In genomic region chr6:30750482-30750881, GRCm38 (mm10) we compare ENCODE assay signal across 24 mouse cellular contexts. TPM values are rescaled to one million over a fixed set of nuclear protein-coding genes. Genes with fewer than 3 reads are reported as not detected.
DNase-seq lines count a peak whose midpoint lies in the region; ATAC-seq and TF ChIP-seq lines count a peak whose summit lies in the region.
"Had no signal": no experiment of that assay in that cellular context is flagged by ENCODE, and none has a peak within 500 bp of the region (broad histone marks: within the 10 kb centered on the region; RNA-seq: fewer than 3 reads in every experiment).

No protein-coding gene starts in this region.

- H3K27me3 ChIP-seq in forebrain, embryonic 16.5 days (replicated peaks; ENCODE audit: control insufficient read depth, insufficient read depth, low read length) = no peaks in the 10 kb centered on the region
- no peaks in the 10 kb centered on the region for H3K27me3 ChIP-seq in forebrain, embryonic 15.5 days
- H3K27me3 ChIP-seq in heart, embryonic 14.5 days (ENCODE audit: control insufficient read depth, insufficient read depth, low read length) = no peaks in the 10 kb centered on the region
- no peaks in the 10 kb centered on the region for H3K27me3 ChIP-seq in limb, embryonic 11.5 days (ENCODE audit: control insufficient read depth, insufficient read depth, low read length)
- no peaks in the 10 kb centered on the region for H3K27me3 ChIP-seq in limb, embryonic 10.5 days (ENCODE audit: low read depth, poor library complexity, severe bottlenecking)
- no peaks in the 10 kb centered on the region for H3K27me3 ChIP-seq in limb, embryonic 14.5 days (ENCODE audit: control insufficient read depth, insufficient read depth, low read length)
- H3K27me3 ChIP-seq: embryonic facial prominence, embryonic 12.5 days; heart, embryonic 15.5 days; hindbrain, embryonic 13.5 days; midbrain, embryonic 15.5 days; neural tube, embryonic 12.5 days had no signal

- peak; percentile 36; the same call in 1 of the 2 replicates for ATAC-seq in forebrain, embryonic 16.5 days
- no peak for ATAC-seq in forebrain, embryonic 15.5 days (replicated peaks)
- peak; percentile 46; the same call in 1 of the 2 replicates for ATAC-seq in heart, embryonic 14.5 days (ENCODE audit: insufficient number of reproducible peaks, insufficient read depth, low FRiP score, low read depth)
- ATAC-seq in limb, embryonic 11.5 days (ENCODE audit: insufficient number of reproducible peaks, low FRiP score, low TSS enrichment, low read depth) = peak; percentile 19; the same call in 1 of the 2 replicates
- peak; percentile 28; the same call in 1 of the 2 replicates for ATAC-seq in limb, embryonic 14.5 days (ENCODE audit: low FRiP score, low read depth)
- ATAC-seq: forebrain, embryonic 14.5 days; liver, postnatal 0 days; midbrain, embryonic 15.5 days had no signal

- no peak overlapping the region for H3K4me3 ChIP-seq in forebrain, embryonic 16.5 days (replicated peaks; ENCODE audit: low read length)
- no peak overlapping the region for H3K4me3 ChIP-seq in forebrain, embryonic 15.5 days
- H3K4me3 ChIP-seq in heart, embryonic 14.5 days (ENCODE audit: control insufficient read depth in 1 of 2, insufficient read depth in 1 of 2, low read depth in 1 of 2, low read length in 2 of 2) = no peak overlapping the region
- H3K4me3 ChIP-seq in limb, embryonic 11.5 days (ENCODE audit: low read depth, low read length) = no peak overlapping the region
- no peak overlapping the region for H3K4me3 ChIP-seq in limb, embryonic 10.5 days
- no peak overlapping the region for H3K4me3 ChIP-seq in limb, embryonic 14.5 days (replicated peaks; ENCODE audit: low read length)
- H3K4me3 ChIP-seq: embryonic facial prominence, embryonic 12.5 days; heart, embryonic 15.5 days; hindbrain, embryonic 13.5 days; midbrain, embryonic 15.5 days; neural tube, embryonic 12.5 days had no signal

- no peak overlapping the region for H3K9ac ChIP-seq in forebrain, embryonic 16.5 days (replicated peaks; ENCODE audit: low read depth, low read length)
- H3K9ac ChIP-seq in forebrain, embryonic 15.5 days (replicated peaks) = no peak overlapping the region
- H3K9ac ChIP-seq in heart, embryonic 14.5 days (ENCODE audit: low read length) = no peak overlapping the region
- H3K9ac ChIP-seq in limb, embryonic 11.5 days (ENCODE audit: low read length) = no peak overlapping the region
- H3K9ac ChIP-seq in limb, embryonic 14.5 days (ENCODE audit: low read depth, low read length, severe bottlenecking) = no peak overlapping the region
- H3K9ac ChIP-seq: embryonic facial prominence, embryonic 12.5 days; heart, embryonic 15.5 days; hindbrain, embryonic 13.5 days; liver, postnatal 0 days; midbrain, embryonic 15.5 days; neural tube, embryonic 12.5 days had no signal

- H3K4me2 ChIP-seq in forebrain, embryonic 16.5 days (ENCODE audit: low read length) = no peak overlapping the region
- H3K4me2 ChIP-seq in forebrain, embryonic 15.5 days (replicated peaks) = no peak overlapping the region
- no peak overlapping the region for H3K4me2 ChIP-seq in heart, embryonic 14.5 days (ENCODE audit: low read length)
- H3K4me2 ChIP-seq in limb, embryonic 11.5 days (ENCODE audit: low read depth, severe bottlenecking) = no peak overlapping the region
- no peak overlapping the region for H3K4me2 ChIP-seq in limb, embryonic 14.5 days (replicated peaks; ENCODE audit: low read depth, low read length, severe bottlenecking)
- H3K4me2 ChIP-seq: embryonic facial prominence, embryonic 12.5 days; heart, embryonic 15.5 days; hindbrain, embryonic 13.5 days; midbrain, embryonic 15.5 days; neural tube, embryonic 12.5 days had no signal

- peaks cover 17% of the 10 kb centered on the region for H3K36me3 ChIP-seq in forebrain, embryonic 16.5 days (ENCODE audit: control insufficient read depth, insufficient read depth)
- H3K36me3 ChIP-seq in forebrain, embryonic 15.5 days = peaks cover 37% of the 10 kb centered on the region; the same call in 1 of the 2 replicates
- H3K36me3 ChIP-seq in heart, embryonic 14.5 days (ENCODE audit: control insufficient read depth, insufficient read depth, low read length) = peaks cover 49% of the 10 kb centered on the region
- peaks cover 4% of the 10 kb centered on the region; the same call in 1 of the 2 replicates for H3K36me3 ChIP-seq in limb, embryonic 11.5 days (ENCODE audit: control insufficient read depth, insufficient read depth, low read length)
- H3K36me3 ChIP-seq in limb, embryonic 10.5 days = peaks cover 53% of the 10 kb centered on the region
- peaks cover 47% of the 10 kb centered on the region for H3K36me3 ChIP-seq in limb, embryonic 14.5 days (ENCODE audit: control insufficient read depth, insufficient read depth, low read length)

- 84% methylated on average over 6 of the region's 6 CpGs for WGBS in forebrain, embryonic 16.5 days
- WGBS in forebrain, embryonic 15.5 days = 82% methylated on average over 6 of the region's 6 CpGs
- 66% methylated on average over 6 of the region's 6 CpGs for WGBS in heart, embryonic 14.5 days
- 80% methylated on average over 6 of the region's 6 CpGs for WGBS in limb, embryonic 11.5 days
- WGBS in limb, embryonic 10.5 days = 90% methylated on average over 6 of the region's 6 CpGs
- 81% methylated on average over 6 of the region's 6 CpGs for WGBS in limb, embryonic 14.5 days

- no peak overlapping the region for H3K27ac ChIP-seq in forebrain, embryonic 16.5 days (ENCODE audit: low read length)
- H3K27ac ChIP-seq in forebrain, embryonic 15.5 days (replicated peaks) = no peak overlapping the region
- no peak overlapping the region for H3K27ac ChIP-seq in heart, embryonic 14.5 days (replicated peaks in 1 of 2; ENCODE audit: control insufficient read depth in 1 of 2, insufficient read depth in 1 of 2, low read depth in 2 of 2, low read length in 2 of 2)
- no peak overlapping the region for H3K27ac ChIP-seq in limb, embryonic 11.5 days (replicated peaks; ENCODE audit: low read depth, low read length)
- no peak overlapping the region for H3K27ac ChIP-seq in limb, embryonic 10.5 days
- no peak overlapping the region for H3K27ac ChIP-seq in limb, embryonic 14.5 days (replicated peaks; ENCODE audit: low read depth, low read length)
- H3K27ac ChIP-seq: embryonic facial prominence, embryonic 12.5 days; heart, embryonic 15.5 days; hindbrain, embryonic 13.5 days; midbrain, embryonic 15.5 days; neural tube, embryonic 12.5 days; stomach, postnatal 0 days had no signal

- peaks cover 8% of the 10 kb centered on the region for H3K4me1 ChIP-seq in forebrain, embryonic 16.5 days (replicated peaks; ENCODE audit: control insufficient read depth, insufficient read depth, low read length)
- peaks cover 9% of the 10 kb centered on the region for H3K4me1 ChIP-seq in forebrain, embryonic 15.5 days
- peaks cover 0 to 8% of the 10 kb centered on the region in 2 experiments; a peak in 1 of 4 replicates for H3K4me1 ChIP-seq in heart, embryonic 14.5 days (ENCODE audit: control insufficient read depth in 2 of 2, insufficient read depth in 2 of 2, low read length in 2 of 2)
- 0 out of 2 replicates have a peak, but pooled peaks cover 2% of the 10 kb centered on the region for H3K4me1 ChIP-seq in limb, embryonic 11.5 days (ENCODE audit: control insufficient read depth, insufficient read depth, low read length)
- 0 out of 2 replicates have a peak, but pooled peaks cover 2% of the 10 kb centered on the region for H3K4me1 ChIP-seq in limb, embryonic 10.5 days
- no peaks in the 10 kb centered on the region for H3K4me1 ChIP-seq in limb, embryonic 14.5 days (ENCODE audit: control insufficient read depth, insufficient read depth, low read length)
- H3K4me1 ChIP-seq: embryonic facial prominence, embryonic 12.5 days; hindbrain, embryonic 13.5 days; midbrain, embryonic 15.5 days; neural tube, embryonic 12.5 days had no signal

- H3K9me3 ChIP-seq in forebrain, embryonic 16.5 days (ENCODE audit: control insufficient read depth, low read length) = no peaks in the 10 kb centered on the region
- H3K9me3 ChIP-seq in forebrain, embryonic 15.5 days = no peaks in the 10 kb centered on the region
- no peaks in the 10 kb centered on the region for H3K9me3 ChIP-seq in heart, embryonic 14.5 days (ENCODE audit: control insufficient read depth, low read length)
- H3K9me3 ChIP-seq in limb, embryonic 11.5 days (ENCODE audit: control insufficient read depth, low read length) = no peaks in the 10 kb centered on the region
- H3K9me3 ChIP-seq in limb, embryonic 10.5 days (replicated peaks) = no peaks in the 10 kb centered on the region
- H3K9me3 ChIP-seq in limb, embryonic 14.5 days (ENCODE audit: control insufficient read depth, low read length) = no peaks in the 10 kb centered on the region
- H3K9me3 ChIP-seq: embryonic facial prominence, embryonic 12.5 days; heart, embryonic 15.5 days; hindbrain, embryonic 13.5 days; midbrain, embryonic 15.5 days; neural tube, embryonic 12.5 days had no signal

- no peak for TF ChIP-seq POLR2A in limb, embryonic 14.5 days (IDR thresholded peaks at IDR 0.05; ENCODE audit: borderline replicate concordance, extremely low read depth, insufficient read depth, insufficient read length)

- DNase-seq in heart, postnatal 4 days = no peak
- no peak for DNase-seq in limb, embryonic 11.5 days (ENCODE audit: low spot score)
- DNase-seq in limb, embryonic 10.5 days (ENCODE audit: low spot score) = no peak
- DNase-seq in limb, embryonic 14.5 days (ENCODE audit: low spot score) = no peak
- DNase-seq: adrenal gland, postnatal 10 days; cerebellum, adult 18-20 months; cerebellum, postnatal 14 days; gastrocnemius, postnatal 10 days; kidney, adult 18-20 months; layer of hippocampus, adult 9-11 months; liver, postnatal 0 days; right cerebral cortex, postnatal 14 days; thymus, adult 2 months; thymus, postnatal 4 days had no signal

RNA-seq across cellular contexts. Expression of gene Mest, which starts 27.1 kb away (rescaled TPM):
- polyA plus RNA-seq in forebrain, embryonic 16.5 days (2015; fragmentation: Nextera tagmentation; extraction: Ambion mirVana) = 283 and 328 TPM in 2 replicates
- polyA plus RNA-seq in forebrain, embryonic 15.5 days (2015; fragmentation: Nextera tagmentation; extraction: Ambion mirVana) = 313 and 315 TPM in 2 replicates
- polyA plus RNA-seq in heart, embryonic 14.5 days (2014; fragmentation: Nextera tagmentation; extraction: Ambion mirVana) = 2,556 and 2,705 TPM in 2 replicates
- total RNA-seq in heart, postnatal 4 days (2021) = 100 to 1,000 TPM; 504 to 641 TPM
- polyA plus RNA-seq in limb, embryonic 11.5 days (2014; fragmentation: Nextera tagmentation; extraction: Ambion mirVana) = 2,834 and 2,987 TPM in 2 replicates
- 3,140 and 3,810 TPM in 2 replicates for polyA plus RNA-seq in limb, embryonic 10.5 days (2016; fragmentation: Nextera tagmentation; extraction: Ambion mirVana)
- polyA plus RNA-seq in limb, embryonic 14.5 days (2012; rRNA removed) = 3,348 and 4,195 TPM in 2 replicates
- polyA plus RNA-seq in limb, embryonic 14.5 days (2014; fragmentation: Nextera tagmentation; extraction: Ambion mirVana) = 2,178 and 2,321 TPM in 2 replicates

RNA-seq across cellular contexts. Expression of gene Cep41, which starts 56.9 kb away (rescaled TPM):
- polyA plus RNA-seq in forebrain, embryonic 16.5 days (2015; fragmentation: Nextera tagmentation; extraction: Ambion mirVana) = 15.2 and 15.3 TPM in 2 replicates
- polyA plus RNA-seq in forebrain, embryonic 15.5 days (2015; fragmentation: Nextera tagmentation; extraction: Ambion mirVana) = 14.9 and 17.3 TPM in 2 replicates
- polyA plus RNA-seq in heart, embryonic 14.5 days (2014; fragmentation: Nextera tagmentation; extraction: Ambion mirVana) = 9.6 and 11.3 TPM in 2 replicates
- 1 to 10 TPM; 4.2 to 8.0 TPM for total RNA-seq in heart, postnatal 4 days (2021)
- polyA plus RNA-seq in limb, embryonic 11.5 days (2014; fragmentation: Nextera tagmentation; extraction: Ambion mirVana) = 43.2 and 48.9 TPM in 2 replicates
- 28.8 and 33.1 TPM in 2 replicates for polyA plus RNA-seq in limb, embryonic 10.5 days (2016; fragmentation: Nextera tagmentation; extraction: Ambion mirVana)
- polyA plus RNA-seq in limb, embryonic 14.5 days (2012; rRNA removed) = 44.3 and 48.5 TPM in 2 replicates
- 41.1 and 50.9 TPM in 2 replicates for polyA plus RNA-seq in limb, embryonic 14.5 days (2014; fragmentation: Nextera tagmentation; extraction: Ambion mirVana)
